Mouse (Mus musculus): ENCODE results near the gene Ifnk.

DNA sequence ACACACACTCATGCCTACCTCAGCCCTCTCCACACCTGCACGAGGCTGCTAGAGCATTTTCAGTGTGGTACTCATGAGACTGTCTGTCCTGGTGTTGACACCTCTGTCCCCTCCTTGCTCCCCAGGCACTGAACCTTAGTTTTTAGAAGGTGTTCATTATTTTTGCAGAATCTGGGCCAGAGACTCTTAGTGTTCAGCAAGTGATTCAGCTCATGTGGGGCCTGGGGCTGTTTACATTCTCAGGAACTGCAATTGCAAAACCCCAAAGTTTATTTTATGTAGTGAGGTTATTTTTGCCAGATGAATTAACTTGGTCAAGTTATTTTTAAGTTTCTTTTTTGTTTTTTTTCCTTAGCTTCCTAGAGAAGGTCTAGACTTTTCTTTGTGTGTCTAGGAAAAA is 21.7 kb downstream of the Ifnk start:
- TF ChIP-seq POLR2A (IDR thresholded peaks at IDR 0.05; ENCODE audit: control insufficient read depth, extremely low read depth, insufficient read depth, low read length, poor library complexity) (no peak), CTCF (IDR thresholded peaks at IDR 0.05; ENCODE audit: borderline replicate concordance, control insufficient read depth, extremely low read depth, insufficient read depth, low read length, poor library complexity) (no peak)
